Mouse (Mus musculus): ENCODE measurements around the gene Cirbp.

Cirbp gene

DNA sequence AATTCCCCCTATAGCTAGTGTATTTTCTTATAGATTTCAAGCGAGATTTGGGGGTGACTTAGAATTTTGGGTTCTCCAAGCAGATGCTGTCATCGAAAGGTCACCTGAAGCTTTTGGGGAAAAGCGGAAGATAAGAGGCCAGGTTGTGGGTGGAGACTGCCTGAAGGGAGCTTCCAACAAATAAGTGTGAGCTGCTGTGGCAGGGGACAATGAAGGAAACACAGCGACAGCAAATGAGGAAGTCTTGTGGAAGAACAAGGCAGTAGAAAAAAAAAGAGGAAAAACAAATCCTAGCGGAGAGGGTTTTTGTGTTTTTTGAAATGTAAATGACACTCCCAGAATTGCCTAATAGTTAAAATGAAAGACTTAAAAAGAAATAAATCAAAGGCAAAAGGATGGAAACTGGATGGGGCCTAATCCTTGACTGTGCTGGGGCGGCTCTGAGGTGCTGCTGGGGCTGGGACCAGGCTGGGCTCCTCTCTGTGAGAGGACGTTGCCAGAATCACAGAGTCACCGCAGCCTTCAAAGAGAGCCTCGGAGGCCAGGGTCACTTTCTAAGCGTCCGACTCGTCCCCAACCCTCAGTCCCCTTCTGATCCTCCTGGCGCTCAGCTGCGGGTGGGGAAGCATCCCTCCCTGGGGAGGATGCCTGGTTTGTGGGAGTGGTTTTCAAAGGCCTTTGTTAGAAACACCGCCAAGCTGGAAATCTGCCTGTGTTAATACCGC, 49.4 kb downstream of the Cirbp start:
- no peak for DNase-seq (ENCODE audit: low read depth)

DNA sequence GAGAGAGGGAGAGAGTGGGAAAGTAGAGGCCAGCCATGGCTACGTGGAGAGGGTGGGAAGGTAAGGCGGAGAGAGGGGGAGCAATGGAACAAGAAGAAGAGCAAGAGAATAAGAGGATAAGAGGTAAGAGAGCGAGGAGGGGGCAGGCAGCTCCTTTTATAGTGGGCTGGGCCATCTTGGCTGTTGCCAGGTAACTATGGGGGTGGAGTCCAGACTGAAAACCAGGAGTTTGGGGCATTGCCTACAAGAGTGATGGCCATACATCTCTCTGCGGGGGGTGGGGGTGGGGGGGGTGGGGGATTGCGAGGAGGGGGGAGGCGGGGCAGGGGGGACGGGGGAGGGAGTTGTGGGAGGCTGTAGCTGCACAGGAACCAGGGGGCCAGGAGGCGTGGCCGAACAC, 54.9 kb downstream of the Cirbp start:
- DNase-seq (ENCODE audit: low read depth): no peak

All from naive thymus-derived CD4-positive, alpha-beta T cell, adult 2 months (primary cell).